Mouse (Mus musculus): ENCODE data around the gene St6gal1.

DNA sequence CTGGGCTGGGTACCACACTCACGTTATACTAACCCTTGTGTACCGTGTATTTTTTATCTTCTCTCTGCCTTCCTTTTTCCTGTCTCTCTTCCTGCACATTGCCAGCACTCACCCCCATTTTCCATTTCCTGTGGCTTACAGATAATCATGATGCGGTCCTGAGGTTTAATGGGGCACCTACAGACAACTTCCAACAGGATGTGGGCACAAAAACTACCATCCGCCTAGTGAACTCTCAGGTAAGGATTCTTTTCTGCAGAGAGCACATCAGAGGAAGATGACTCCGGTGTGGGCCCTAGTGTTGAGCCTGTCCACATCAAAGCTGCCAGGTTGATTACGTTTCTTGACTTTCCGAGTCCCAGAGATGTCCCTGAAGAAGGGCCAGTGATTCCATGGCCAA is 103.7 kb downstream of the St6gal1 start:
- TF ChIP-seq GATA1 (IDR thresholded peaks at IDR 0.05; ENCODE audit: low read length): no peak
- TF ChIP-seq TAL1 (IDR thresholded peaks at IDR 0.05; ENCODE audit: low read length): no peak

Data from erythroblast, embryonic 14.5 days (primary cell).